Mouse (Mus musculus) monocyte, adult 2 months (primary cell): ENCODE results near the gene Ppp1r35.
"Not testable (repeated sequence)": the region's sequence is repeated elsewhere in the genome, so short reads cannot be mapped to it uniquely, and the experiment has no call there.

ENCODE experiments used
- DNase-seq, 2 experiments: peaks; one replicate each; pipeline ENCODE4 v3.0.0; 2022; ENCODE audit warnings: low spot score in 2 of 2, low read depth in 1 of 2

Ppp1r35 gene

GRCm38 (mm10) chr5:137778635-137779034 is at the start of gene Ppp1r35:
Ppp1r35 (plus strand) TSS chr5:137778849.
- peak; percentile 73 to 80 for DNase-seq

GRCm38 (mm10) chr5:137733638-137734288 is 44.9 kb upstream of the Ppp1r35 start:
- DNase-seq: no peak

- DNase-seq: no peak
Measured at GRCm38 (mm10) chr5:137734289-137735061, 44.2 kb upstream of the Ppp1r35 start.

GRCm38 (mm10) chr5:137737400-137737940 is 41.2 kb upstream of the Ppp1r35 start:
- no peak for DNase-seq

GRCm38 (mm10) chr5:137738516-137738915 is 40.1 kb upstream of the Ppp1r35 start:
- DNase-seq: no peak

GRCm38 (mm10) chr5:137739471-137739870 is 39.2 kb upstream of the Ppp1r35 start:
- DNase-seq: no peak

GRCm38 (mm10) chr5:137740506-137740905 is 38.1 kb upstream of the Ppp1r35 start:
- DNase-seq: no peak

- DNase-seq: peak; percentile 37 to 54
Measured at GRCm38 (mm10) chr5:137741023-137741931, 37.4 kb upstream of the Ppp1r35 start, which contains the start of gene Nyap1. Nyap1 (minus strand) TSS chr5:137741607.

- DNase-seq: no peak
Measured at GRCm38 (mm10) chr5:137742048-137742447, 36.6 kb upstream of the Ppp1r35 start.

GRCm38 (mm10) chr5:137742836-137743235 is 35.8 kb upstream of the Ppp1r35 start:
- DNase-seq: no peak

GRCm38 (mm10) chr5:137744197-137744596 is 34.5 kb upstream of the Ppp1r35 start:
- DNase-seq: no peak

- peak; percentile 58 to 77 for DNase-seq
Measured at GRCm38 (mm10) chr5:137745214-137746171, 33.2 kb upstream of the Ppp1r35 start, which contains the start of gene Tsc22d4. Tsc22d4 (plus strand) TSS chr5:137745730.

- no peak for DNase-seq
Measured at GRCm38 (mm10) chr5:137746282-137746850, 32.3 kb upstream of the Ppp1r35 start.

GRCm38 (mm10) chr5:137746851-137747325 is 31.8 kb upstream of the Ppp1r35 start:
- no peak for DNase-seq

- DNase-seq: no peak
Measured at GRCm38 (mm10) chr5:137747326-137747961, 31.2 kb upstream of the Ppp1r35 start.

GRCm38 (mm10) chr5:137748130-137748770 is 30.4 kb upstream of the Ppp1r35 start:
- peak in 1 of 2 experiments; percentile 22 for DNase-seq

GRCm38 (mm10) chr5:137749196-137749836 is 29.3 kb upstream of the Ppp1r35 start:
- DNase-seq: no peak

- not testable (repeated sequence) for DNase-seq
Measured at GRCm38 (mm10) chr5:137750212-137750611, 28.4 kb upstream of the Ppp1r35 start.
